Mouse (Mus musculus): ENCODE data around the gene Hebp1. TPM values are rescaled to one million over a fixed set of nuclear protein-coding genes. Genes with fewer than 3 reads are reported as not detected.
A peak's percentile ranks its signal among the peaks of the same experiment; 100 is the strongest.

Gene Hebp1
- polyA plus RNA-seq, 1 experiment = 53.8 TPM

DNA sequence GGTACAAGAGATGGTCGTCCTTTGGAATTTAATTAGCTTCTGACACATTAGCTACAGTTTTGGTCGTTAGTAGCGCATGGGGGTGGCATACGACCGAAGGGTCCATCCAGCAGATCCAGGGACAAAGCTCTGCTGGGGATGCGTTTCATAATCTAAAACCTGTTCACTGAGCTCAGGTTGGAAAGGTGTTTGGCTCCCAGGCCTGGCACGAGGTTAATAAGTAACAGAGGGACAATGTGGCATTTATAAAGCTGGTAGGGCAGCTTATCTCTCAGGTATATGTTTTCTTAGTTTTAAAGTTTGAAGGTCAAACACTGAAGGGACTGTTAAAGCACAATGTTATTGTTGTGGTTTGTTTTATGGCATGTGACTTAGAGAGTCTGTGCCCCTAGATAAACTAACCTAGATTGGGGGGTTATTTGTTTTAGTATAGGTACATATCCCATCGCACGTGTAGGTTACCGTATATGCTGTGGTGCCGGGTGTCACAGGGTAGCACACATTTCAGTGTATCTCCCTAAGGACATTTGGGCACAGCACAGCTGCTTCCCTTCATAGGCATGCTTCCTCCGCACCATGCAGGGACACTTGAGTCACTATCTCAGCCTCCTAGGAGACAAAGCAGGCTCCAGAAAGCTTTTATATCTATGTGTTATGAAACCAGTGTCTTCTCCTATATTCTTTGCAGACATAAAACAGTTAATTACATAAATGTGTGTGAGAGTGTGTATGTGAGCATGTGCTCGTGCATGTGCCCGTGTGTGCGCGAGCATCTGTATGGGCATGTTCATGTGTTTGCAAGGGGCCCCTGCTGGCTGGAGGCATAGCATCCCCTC is 2.5 kb upstream of the Hebp1 start:
- 79% methylated on average over 16 of the region's 16 CpGs for WGBS
- no peak for DNase-seq (ENCODE audit: low read depth in 1 of 2, low spot score in 2 of 2)
- TF ChIP-seq CTCF (IDR thresholded peaks at IDR 0.05; ENCODE audit: extremely low read depth, insufficient read depth, insufficient read length, insufficient replicate concordance) (no peak), POLR2A (IDR thresholded peaks at IDR 0.05; ENCODE audit: low read depth, low read length) (no peak)
- no peaks in the 10 kb centered on the region for H3K27me3 ChIP-seq (ENCODE audit: control insufficient read depth, insufficient read depth, low read length)
- H3K4me3 ChIP-seq (ENCODE audit: extremely low read depth, insufficient read depth, insufficient read length) = no peak overlapping the region
- no peaks in the 10 kb centered on the region for H3K36me3 ChIP-seq (ENCODE audit: control insufficient read depth, insufficient read depth, low read length)
- H3K4me1 ChIP-seq (ENCODE audit: control insufficient read depth, insufficient read depth, insufficient read length) = peaks cover 6% of the 10 kb centered on the region
- no peak overlapping the region for H3K27ac ChIP-seq (ENCODE audit: insufficient read depth, low read length)

- H3K4me3 ChIP-seq (ENCODE audit: extremely low read depth, insufficient read depth, insufficient read length) = no peak overlapping the region; the same call in 1 of the 2 replicates
- no peak overlapping the region for H3K27ac ChIP-seq (ENCODE audit: insufficient read depth, low read length)
- TF ChIP-seq POLR2A (IDR thresholded peaks at IDR 0.05; ENCODE audit: low read depth, low read length) (no peak), CTCF (IDR thresholded peaks at IDR 0.05; ENCODE audit: extremely low read depth, insufficient read depth, insufficient read length, insufficient replicate concordance) (no peak)
- H3K27me3 ChIP-seq (ENCODE audit: control insufficient read depth, insufficient read depth, low read length) = no peaks in the 10 kb centered on the region
- peaks cover 6% of the 10 kb centered on the region for H3K4me1 ChIP-seq (ENCODE audit: control insufficient read depth, insufficient read depth, insufficient read length)
- no peak for DNase-seq (ENCODE audit: low read depth in 1 of 2, low spot score in 2 of 2)
- H3K36me3 ChIP-seq (ENCODE audit: control insufficient read depth, insufficient read depth, low read length) = no peaks in the 10 kb centered on the region
- 38% methylated on average over 6 of the region's 6 CpGs for WGBS
These were observed 904 bp upstream of the Hebp1 start for GRCm38 (mm10) chr6:135198726-135199125.

- peaks cover 6% of the 10 kb centered on the region for H3K4me1 ChIP-seq (ENCODE audit: control insufficient read depth, insufficient read depth, insufficient read length)
- 16% methylated on average over 7 of the region's 7 CpGs for WGBS
These were observed 376 bp downstream of the Hebp1 start for GRCm38 (mm10) chr6:135197446-135197845.

DNA sequence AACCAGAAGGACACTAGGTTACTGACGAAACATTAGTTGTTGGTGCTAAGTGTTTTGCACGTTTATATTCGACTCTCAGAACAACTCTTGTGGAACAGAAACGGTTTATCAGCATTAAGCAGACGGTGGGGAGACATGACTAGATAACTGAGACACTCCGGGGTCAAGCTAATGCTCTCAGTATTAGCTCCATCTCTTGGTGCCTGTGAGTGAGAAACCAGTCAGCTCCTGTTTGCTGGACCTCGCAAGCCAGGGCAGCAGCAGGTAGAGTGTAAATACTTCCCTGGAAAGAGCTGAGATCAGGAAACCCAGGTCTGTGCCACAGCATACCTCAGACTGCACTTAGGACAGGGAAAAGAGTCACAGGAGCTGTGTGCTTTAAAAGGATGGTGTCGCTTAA is 1.1 kb downstream of the Hebp1 start:
- 77% methylated on average over 8 of the region's 8 CpGs for WGBS
- no peak for TF ChIP-seq CTCF (IDR thresholded peaks at IDR 0.05; ENCODE audit: extremely low read depth, insufficient read depth, insufficient read length, insufficient replicate concordance)
- TF ChIP-seq POLR2A (IDR thresholded peaks at IDR 0.05; ENCODE audit: low read depth, low read length) = no peak
- Histone ChIP-seq H3K4me3 (ENCODE audit: extremely low read depth, insufficient read depth, insufficient read length) (no peak overlapping the region), H3K27ac (ENCODE audit: insufficient read depth, low read length) (peak overlapping the region; percentile 37; the same call in 1 of the 2 replicates), H3K36me3 (ENCODE audit: control insufficient read depth, insufficient read depth, low read length) (no peaks in the 10 kb centered on the region), H3K27me3 (ENCODE audit: control insufficient read depth, insufficient read depth, low read length) (no peaks in the 10 kb centered on the region), H3K4me1 (ENCODE audit: control insufficient read depth, insufficient read depth, insufficient read length) (peaks cover 6% of the 10 kb centered on the region)
- no peak for DNase-seq (ENCODE audit: low read depth in 1 of 2, low spot score in 2 of 2)

More at GRCm38 (mm10) chr6:135197446-135197845, 376 bp downstream of the Hebp1 start:
- no peak for TF ChIP-seq POLR2A (IDR thresholded peaks at IDR 0.05; ENCODE audit: low read depth, low read length)
- no peak for TF ChIP-seq CTCF (IDR thresholded peaks at IDR 0.05; ENCODE audit: extremely low read depth, insufficient read depth, insufficient read length, insufficient replicate concordance)
- no peak for DNase-seq (ENCODE audit: low read depth in 1 of 2, low spot score in 2 of 2)
- H3K27ac ChIP-seq (ENCODE audit: insufficient read depth, low read length) = no peak overlapping the region
- no peaks in the 10 kb centered on the region for H3K27me3 ChIP-seq (ENCODE audit: control insufficient read depth, insufficient read depth, low read length)
- H3K4me3 ChIP-seq (ENCODE audit: extremely low read depth, insufficient read depth, insufficient read length) = peak overlapping the region; percentile 98
- H3K36me3 ChIP-seq (ENCODE audit: control insufficient read depth, insufficient read depth, low read length) = no peaks in the 10 kb centered on the region

DNA sequence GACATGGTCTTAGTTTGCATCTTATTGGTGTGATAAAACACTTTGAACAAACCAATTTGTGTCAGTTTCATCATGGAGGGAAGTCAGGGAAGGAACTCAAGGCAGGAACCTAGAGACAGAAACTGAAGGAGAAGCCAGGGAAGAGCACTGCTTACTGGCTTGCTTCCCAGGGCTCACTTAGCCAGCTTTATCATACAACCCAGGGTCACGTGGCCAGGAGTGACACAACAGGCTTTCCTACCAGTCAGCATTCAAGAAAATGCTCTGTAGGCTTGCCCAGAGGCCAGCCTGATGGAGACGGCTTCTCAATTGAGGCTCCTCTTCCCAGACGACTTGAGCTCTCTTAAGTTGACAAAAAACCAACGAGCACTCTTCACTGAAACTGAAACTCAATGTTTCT is 2.9 kb downstream of the Hebp1 start:
- 75% methylated on average over 4 of the region's 4 CpGs for WGBS
- H3K4me1 ChIP-seq (ENCODE audit: control insufficient read depth, insufficient read depth, insufficient read length) = peaks cover 6% of the 10 kb centered on the region
- no peak for DNase-seq (ENCODE audit: low read depth in 1 of 2, low spot score in 2 of 2)
- no peaks in the 10 kb centered on the region for H3K27me3 ChIP-seq (ENCODE audit: control insufficient read depth, insufficient read depth, low read length)
- H3K36me3 ChIP-seq (ENCODE audit: control insufficient read depth, insufficient read depth, low read length) = no peaks in the 10 kb centered on the region
- no peak overlapping the region for H3K27ac ChIP-seq (ENCODE audit: insufficient read depth, low read length)
- no peak for TF ChIP-seq POLR2A (IDR thresholded peaks at IDR 0.05; ENCODE audit: low read depth, low read length)
- TF ChIP-seq CTCF (IDR thresholded peaks at IDR 0.05; ENCODE audit: extremely low read depth, insufficient read depth, insufficient read length, insufficient replicate concordance) = no peak
- no peak overlapping the region for H3K4me3 ChIP-seq (ENCODE audit: extremely low read depth, insufficient read depth, insufficient read length)

DNA sequence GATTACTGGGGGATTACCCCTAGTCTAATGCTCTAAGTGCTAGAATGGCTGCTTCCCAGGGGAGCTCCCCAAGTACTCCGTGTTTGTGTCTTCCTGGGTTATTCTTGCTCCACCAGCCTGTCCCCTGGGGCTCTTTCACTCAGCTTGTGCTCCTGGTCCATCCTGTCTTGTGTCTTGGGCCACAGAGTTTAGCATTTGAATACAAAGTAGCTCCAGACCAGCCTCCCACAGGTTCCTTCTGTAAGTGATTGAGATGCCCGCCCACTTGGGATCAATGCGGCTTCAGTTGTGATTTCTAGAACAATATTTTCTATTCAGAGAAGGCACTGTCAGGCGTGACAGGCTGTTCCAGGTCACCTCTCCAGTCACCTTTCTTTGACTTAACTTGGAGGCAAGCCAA is 4.1 kb downstream of the Hebp1 start:
- H3K4me1 ChIP-seq (ENCODE audit: control insufficient read depth, insufficient read depth, insufficient read length) = peaks cover 6% of the 10 kb centered on the region
- no peaks in the 10 kb centered on the region for H3K27me3 ChIP-seq (ENCODE audit: control insufficient read depth, insufficient read depth, low read length)
- no peak for TF ChIP-seq CTCF (IDR thresholded peaks at IDR 0.05; ENCODE audit: extremely low read depth, insufficient read depth, insufficient read length, insufficient replicate concordance)
- no peak for TF ChIP-seq POLR2A (IDR thresholded peaks at IDR 0.05; ENCODE audit: low read depth, low read length)
- no peak for DNase-seq (ENCODE audit: low read depth in 1 of 2, low spot score in 2 of 2)
- no peak overlapping the region for H3K4me3 ChIP-seq (ENCODE audit: extremely low read depth, insufficient read depth, insufficient read length)
- no peaks in the 10 kb centered on the region for H3K36me3 ChIP-seq (ENCODE audit: control insufficient read depth, insufficient read depth, low read length)
- WGBS = 75% methylated on average over 4 of the region's 4 CpGs
- H3K27ac ChIP-seq (ENCODE audit: insufficient read depth, low read length) = no peak overlapping the region

DNA sequence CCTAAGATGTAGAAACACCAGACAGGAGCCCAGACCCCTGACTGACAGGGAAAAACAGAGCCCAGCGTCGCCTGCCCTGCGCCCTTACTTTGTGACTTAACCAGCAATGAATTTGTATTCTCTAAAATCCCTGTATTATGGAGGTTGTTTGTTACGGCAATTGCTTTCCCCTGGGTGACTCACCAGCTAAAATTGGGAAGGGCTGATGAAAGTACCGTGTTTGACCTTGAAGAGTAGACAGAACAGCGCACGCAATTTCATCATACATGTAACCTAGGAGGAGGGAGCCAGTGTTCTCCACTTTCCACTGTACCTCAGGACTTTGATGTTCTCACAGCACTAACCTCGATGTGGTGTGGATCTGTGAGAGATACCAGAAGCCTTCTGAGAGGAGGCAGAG is 4.8 kb downstream of the Hebp1 start:
- DNase-seq (ENCODE audit: low read depth in 1 of 2, low spot score in 2 of 2) = no peak
- 87% methylated on average over 8 of the region's 8 CpGs for WGBS
- Histone ChIP-seq H3K4me3 (ENCODE audit: extremely low read depth, insufficient read depth, insufficient read length) (no peak overlapping the region), H3K27me3 (ENCODE audit: control insufficient read depth, insufficient read depth, low read length) (no peaks in the 10 kb centered on the region), H3K36me3 (ENCODE audit: control insufficient read depth, insufficient read depth, low read length) (no peaks in the 10 kb centered on the region), H3K27ac (ENCODE audit: insufficient read depth, low read length) (no peak overlapping the region), H3K4me1 (ENCODE audit: control insufficient read depth, insufficient read depth, insufficient read length) (peaks cover 6% of the 10 kb centered on the region)
- TF ChIP-seq CTCF (IDR thresholded peaks at IDR 0.05; ENCODE audit: extremely low read depth, insufficient read depth, insufficient read length, insufficient replicate concordance) = no peak
- no peak for TF ChIP-seq POLR2A (IDR thresholded peaks at IDR 0.05; ENCODE audit: low read depth, low read length)

All from spleen, adult 2 months (tissue).